Mouse (Mus musculus): ENCODE data around the gene Galk1.

- TF ChIP-seq CTCF (IDR thresholded peaks at IDR 0.05; ENCODE audit: borderline replicate concordance, extremely low read depth, insufficient read depth, insufficient read length) (no peak), POLR2A (IDR thresholded peaks at IDR 0.05; ENCODE audit: borderline replicate concordance, extremely low read depth, insufficient read depth, insufficient read length, poor library complexity, severe bottlenecking) (no peak)
Observed at GRCm38 (mm10) chr11:115964977-115965604, 47.4 kb downstream of the Galk1 start.
